Mouse (Mus musculus) neutrophil, adult 5-6 weeks (primary cell): ENCODE results near the gene Lgals12. TPM values are rescaled to one million over a fixed set of nuclear protein-coding genes. Genes with fewer than 3 reads are reported as not detected.

Experiments
- ATAC-seq: fragments of 151-379, 151-347 bp; 2 replicates; pipeline ENCODE4 v1.8.0; 2017; ENCODE audit warnings: mild to moderate bottlenecking, moderate TSS enrichment; ENCODE audit not compliant: insufficient number of reproducible peaks, poor library complexity, low FRiP score, severe bottlenecking; ENCODE audit errors: extremely low read depth
- total RNA-seq: library from RNA; stranded (forward); fragments of 200-1000 nt; gene quantifications from 2 replicates; pipeline ENCODE4 v1.2.3, GENCODE M21; 2017

Lgals12 gene
- total RNA-seq, 1 experiment from 2014 or later: not detected

DNA sequence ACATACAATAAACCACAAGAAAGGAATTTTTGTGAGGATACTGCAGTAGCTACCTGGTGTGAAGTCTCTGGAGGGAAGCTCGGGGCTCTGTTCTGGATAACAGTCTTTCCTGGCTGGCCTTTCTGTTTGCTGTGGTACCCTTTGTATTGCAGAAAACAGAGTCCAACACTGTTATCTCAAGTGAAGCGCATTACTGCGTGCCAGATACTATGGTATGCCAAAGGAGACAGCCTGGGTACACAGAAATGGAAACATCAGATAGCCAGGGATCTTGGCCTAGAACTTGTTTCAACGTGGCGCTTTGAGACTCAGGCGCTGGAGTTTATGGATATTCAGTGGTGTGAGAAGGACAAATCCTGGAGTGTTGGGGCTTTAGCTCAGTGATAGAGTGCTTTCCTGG is 21.2 kb downstream of the Lgals12 start:
- ATAC-seq: no peak

DNA sequence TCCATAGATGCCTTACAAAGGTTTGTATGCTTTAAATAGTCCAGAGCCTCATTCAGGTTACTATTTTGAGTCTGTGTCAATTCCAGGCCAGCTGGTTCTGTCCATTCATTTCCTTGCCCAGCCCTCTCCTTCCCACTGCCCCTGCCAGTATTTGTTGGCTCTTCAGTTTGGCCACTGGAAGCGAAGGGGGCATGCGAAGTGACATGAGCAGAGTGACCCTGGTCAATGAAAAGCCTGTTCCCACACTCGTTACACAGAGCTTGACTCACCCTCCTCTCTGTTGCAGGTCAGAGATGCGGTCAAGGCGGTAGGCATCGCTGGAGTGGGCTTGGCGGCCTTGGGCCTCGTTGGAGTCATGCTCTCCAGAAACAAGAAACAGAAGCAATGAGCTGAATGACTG is 21.7 kb downstream of the Lgals12 start:
- ATAC-seq: no peak

DNA sequence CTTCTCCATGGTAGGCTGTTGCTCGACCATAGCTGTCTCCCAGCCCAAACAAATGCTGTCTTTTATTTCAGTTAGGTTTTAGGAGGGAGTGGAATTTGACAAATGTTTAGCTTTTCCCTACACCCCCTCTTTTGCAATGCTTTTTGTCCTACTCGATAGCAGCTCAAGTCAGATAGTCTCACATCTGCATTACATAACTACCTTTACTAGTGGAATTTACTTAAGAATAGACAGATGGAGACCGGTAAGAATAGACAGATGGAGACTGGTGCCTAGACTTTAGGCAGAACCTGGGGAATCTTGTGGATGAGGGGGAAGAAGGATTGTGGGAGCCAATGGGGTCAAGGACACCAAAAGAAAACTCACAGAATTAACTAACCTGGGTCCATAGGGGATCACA is 23.4 kb downstream of the Lgals12 start:
- ATAC-seq: no peak

GRCm38 (mm10) chr19:7583101-7583500 is 23.9 kb downstream of the Lgals12 start:
- ATAC-seq: no peak

DNA sequence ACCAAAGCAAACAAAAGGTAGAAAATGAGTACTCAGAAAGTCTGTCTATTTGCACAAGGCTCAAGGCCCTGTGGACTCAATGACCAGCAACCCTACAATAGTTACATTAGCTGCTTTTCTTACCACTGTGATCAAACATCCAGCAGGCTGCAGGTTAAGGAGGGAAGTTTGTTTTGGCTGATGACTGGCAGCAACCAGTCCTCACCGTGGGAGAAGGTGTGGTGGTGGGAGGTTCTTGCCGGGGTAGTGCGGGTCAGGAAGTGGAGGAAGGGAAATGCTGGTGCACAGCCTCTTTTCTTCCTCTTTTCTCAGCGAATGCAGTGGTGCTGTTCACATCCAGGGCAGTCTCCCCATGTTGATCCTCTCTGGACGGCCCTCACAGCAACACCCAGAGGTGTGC is 26.0 kb downstream of the Lgals12 start:
- no peak for ATAC-seq

DNA sequence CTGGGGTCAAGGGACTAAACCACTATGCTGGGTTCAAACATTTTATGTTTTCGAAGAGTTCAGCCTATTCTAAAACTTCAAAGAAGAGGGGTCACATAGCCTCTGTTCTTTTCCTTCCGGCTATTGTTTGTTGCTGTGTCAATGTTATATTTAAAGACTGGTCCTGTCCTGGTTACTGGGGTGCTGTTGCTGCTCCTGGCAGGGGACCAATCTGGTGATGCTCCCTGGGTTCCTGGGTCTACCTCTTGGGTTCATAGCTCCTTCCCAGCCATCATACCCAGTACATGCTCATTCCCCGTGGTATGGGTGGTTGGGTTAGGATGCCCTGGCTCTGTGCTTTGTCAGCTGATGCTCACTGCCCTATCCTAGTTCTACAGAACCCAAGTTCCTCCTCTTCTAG is 29.3 kb downstream of the Lgals12 start:
- ATAC-seq: no peak

DNA sequence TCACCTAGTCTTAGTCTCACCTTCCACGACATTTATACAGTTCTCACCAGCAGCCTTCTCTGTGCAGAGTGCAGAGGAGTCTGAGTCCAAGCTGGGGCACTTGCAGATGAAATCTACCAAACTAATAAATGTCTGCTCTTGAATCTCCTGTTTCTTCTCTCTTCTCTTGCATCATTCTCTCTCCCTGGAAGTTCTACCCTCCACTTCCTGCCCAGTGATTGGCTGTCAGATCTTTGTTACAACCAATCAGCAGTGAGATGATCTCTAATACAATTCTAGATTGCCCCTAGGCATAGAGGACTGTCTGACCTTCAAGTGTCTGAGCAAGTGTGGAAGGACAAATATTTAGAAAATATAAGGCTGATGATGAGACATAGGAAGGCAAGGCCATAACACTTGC is 30.8 kb downstream of the Lgals12 start:
- ATAC-seq: no peak

DNA sequence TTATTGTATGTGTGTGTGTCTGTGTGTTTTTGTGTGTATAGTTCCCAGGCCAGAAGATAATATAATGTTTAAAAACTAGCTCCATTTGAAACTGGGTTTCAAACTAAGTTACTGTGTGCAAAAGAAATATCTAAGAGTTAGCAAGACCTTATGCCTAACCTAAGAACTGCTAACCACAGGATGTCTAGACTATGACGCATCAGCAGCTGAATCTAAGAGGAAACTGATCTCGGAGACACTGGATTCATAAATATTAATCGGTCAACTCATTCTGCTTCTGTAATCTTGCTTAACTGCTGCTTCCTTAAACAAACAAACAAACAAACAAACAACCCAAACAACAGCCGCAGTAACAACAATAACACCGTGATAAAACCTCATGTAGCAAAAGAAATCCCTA is 37.3 kb downstream of the Lgals12 start:
- no peak for ATAC-seq

DNA sequence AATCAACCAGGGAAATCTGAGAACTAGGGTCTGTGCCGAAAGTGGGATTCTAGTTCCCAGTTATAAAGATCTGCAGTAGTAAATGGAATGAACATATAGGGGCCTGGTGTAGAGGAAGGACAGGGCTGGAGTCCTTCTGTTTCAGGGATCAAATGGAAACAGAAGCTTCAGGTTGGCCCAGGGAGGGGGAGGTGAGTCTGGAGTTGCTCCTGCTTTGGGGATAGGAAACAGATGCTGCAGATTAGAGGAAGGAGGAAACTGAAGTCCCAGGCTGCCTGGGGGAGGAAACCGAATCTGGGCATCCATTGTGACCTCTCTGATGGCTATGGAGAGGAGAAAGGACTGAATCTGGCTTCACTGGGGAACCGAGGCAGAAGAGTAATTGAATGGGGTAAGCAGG is 38.6 kb downstream of the Lgals12 start:
- ATAC-seq: no peak

DNA sequence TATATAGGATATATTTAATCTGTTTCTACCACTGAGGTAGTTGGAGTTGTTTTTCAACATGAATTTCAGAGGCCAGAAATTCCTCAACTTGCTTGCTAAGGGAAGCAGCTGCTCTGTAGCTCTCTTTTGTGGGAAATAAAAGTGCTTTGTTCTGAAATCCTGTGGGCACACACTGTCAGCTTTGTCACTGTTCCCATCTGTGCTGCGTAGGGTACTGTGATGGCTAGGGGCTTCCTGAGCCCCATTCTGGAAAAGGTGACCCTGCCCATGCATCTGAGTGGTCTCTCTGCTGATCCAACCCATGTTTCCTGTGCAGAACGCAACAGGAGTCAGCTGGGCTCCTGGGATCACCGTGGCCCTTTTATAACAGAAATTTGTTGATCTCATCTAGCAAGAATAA is 40.2 kb downstream of the Lgals12 start:
- no peak for ATAC-seq

DNA sequence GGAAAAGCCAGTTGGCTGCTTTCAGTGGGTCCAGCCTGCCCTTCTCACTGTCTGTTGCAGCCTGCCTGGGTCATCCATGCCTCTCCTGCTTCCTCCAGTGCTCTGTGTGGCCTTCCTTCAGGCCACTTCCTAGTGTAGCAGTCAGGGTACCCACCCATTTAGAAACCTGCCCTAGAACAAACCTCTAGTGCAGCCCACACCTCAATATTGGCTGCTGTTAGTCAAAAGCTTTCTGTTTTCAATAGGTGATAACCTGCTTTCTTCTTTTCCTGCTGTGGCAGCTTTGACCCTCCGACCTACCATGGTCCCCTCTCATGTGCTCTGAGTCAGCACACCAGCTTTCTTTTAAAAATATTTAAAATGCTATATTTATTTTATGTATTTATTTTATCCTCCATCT is 42.5 kb downstream of the Lgals12 start:
- ATAC-seq: no peak

GRCm38 (mm10) chr19:7563676-7564075 is 43.3 kb downstream of the Lgals12 start:
- ATAC-seq: no peak

DNA sequence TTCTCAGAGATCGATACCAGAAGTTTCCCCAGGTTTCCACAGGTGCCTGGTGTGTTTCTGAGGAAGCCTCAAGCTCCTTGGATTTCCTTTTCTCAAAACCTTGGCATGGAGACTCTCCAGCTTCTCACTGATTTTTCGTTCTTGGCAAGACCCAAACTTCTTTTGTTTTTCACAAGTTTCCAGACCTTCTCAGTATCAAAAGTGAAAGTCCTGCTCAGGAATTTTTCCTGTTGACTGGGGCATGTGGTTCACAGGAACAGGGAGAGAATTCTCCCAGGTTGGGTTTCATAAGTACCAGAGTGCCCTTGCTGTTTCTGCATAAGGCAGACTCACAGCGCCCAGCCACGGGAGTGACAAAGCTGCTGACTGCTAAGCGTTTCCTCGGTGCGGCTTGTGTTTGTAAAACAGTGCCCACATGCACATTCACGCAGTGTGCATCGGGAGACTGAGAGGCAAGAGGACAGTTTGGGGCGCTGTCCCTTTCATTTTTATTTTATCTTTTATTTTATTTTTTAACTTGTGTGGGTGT is 44.3 kb downstream of the Lgals12 start:
- ATAC-seq: no peak

DNA sequence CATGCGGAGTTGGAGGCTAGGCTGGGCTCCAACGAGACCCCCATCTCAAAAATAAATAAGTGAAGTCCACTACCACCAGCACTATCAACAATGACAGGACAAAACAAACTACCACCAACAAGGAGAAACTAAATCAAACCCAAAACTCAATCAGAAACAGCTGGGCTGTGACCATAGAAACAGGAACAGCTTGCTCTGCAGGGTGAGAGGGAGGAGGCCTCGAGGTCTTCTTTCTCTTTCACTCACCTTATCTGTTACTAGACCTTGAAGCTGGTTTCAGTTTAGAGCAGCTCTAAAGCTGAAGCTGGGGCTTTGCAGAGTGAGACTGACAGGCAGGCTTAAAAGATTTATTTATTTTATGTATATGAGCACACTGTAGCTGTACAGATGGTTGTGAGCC is 45.5 kb downstream of the Lgals12 start:
- ATAC-seq: no peak

DNA sequence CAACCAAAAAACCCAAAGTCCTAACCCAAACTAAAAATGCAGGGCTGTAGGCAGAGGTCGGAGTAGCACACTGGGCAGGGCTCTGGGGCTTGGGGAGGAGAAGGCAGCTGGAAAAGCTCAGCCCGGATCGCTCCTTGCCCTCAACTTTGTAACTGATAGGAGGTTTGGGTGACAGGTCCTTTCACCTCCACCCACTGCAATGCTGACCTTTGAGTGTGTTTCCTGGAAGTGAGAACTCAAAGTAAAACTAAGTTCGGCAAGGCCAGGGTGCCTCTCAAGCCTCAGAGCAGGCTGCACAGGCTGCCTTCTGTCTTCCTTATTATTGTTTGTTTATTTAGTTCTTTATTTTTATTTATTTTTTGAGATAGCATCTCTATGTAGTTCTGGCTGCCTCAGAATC is 47.0 kb downstream of the Lgals12 start:
- ATAC-seq: no peak

DNA sequence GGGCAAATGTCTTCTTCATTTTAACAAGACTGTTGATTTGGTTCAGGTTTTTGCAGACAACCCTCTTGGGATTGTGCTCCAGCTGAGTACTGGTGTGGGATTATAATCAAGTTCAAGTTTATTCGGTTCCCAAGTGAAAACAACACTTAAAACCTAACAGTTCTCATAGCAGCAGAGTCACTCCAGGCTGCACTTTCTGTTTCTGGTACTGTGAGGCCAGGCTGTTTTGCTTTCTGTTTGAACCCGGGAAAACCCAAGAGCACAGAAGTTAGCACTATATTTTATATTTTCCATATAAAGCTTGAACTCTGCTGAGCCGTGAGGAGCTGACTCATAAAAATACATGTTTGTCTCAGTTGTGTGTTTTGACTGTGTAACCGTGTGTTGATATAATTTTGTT is 48.3 kb downstream of the Lgals12 start:
- ATAC-seq: no peak

DNA sequence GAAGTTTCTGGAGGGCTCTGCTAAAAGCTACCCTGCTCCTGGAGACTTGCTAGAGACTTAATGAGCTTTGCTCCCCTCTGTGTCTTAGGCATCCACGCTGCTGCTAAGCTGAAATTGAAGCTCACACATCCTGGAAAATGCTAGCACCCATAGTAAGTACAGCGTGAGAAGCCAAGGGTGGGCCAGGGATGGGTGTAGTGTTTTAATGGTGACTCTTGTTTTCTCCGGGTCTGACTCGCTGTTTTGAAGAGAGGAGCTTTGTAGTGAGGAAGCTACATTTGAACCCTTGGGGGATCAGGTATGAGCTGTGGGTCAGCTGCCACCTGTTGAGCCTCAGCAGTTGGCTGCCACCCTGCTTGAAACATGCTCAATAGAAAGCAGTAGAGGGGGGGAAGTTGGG is 49.1 kb downstream of the Lgals12 start:
- ATAC-seq: no peak

DNA sequence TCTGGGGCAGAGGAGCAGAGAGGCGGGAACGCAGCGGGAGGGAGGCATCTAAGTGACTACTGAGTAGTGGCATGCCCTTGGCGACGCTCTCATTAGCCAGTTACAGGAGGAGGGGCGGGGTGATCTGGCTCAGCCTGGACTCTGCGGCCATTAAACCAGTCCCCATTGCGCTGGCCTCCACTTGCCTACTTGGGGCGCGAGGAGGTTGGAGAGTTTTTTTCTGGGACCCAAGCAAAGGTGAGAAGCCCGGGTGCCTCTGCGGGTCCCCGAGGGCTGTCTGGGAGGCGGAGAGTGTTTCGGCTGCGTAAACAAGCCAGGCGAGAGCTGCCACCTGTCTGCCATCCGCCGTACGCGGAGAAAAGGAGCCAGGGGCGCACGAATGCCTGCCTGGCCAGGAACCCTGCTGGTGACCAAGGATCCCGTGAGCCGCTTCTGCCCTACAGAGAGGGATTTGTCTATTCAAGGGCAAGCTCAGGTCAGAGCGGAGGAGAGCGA is 49.6 kb downstream of the Lgals12 start, which contains the start of gene Pla2g16:
Gene Pla2g16, plus strand, starts transcription at position 132 of the 495 bp plus-strand sequence.
- ATAC-seq: peak; percentile 65

DNA sequence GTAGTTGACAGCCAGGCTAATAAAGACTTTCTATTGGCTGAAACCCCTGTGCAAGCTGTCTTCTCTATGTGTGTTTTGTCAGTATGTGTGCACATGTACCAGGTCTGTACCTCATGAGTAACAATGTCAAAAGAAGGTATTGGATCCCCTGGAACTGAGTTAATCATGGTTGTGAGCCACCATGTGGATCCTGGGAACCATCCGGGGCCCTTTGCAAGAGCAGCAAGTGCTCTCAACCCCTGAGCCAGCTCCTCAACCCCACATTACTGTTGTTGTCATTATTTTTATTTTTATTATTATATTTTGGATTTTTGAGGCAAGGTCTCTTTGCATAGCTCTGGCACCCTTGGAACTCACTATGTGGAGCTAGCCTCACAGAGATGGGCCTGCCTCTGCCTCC is 50.4 kb downstream of the Lgals12 start:
- no peak for ATAC-seq

DNA sequence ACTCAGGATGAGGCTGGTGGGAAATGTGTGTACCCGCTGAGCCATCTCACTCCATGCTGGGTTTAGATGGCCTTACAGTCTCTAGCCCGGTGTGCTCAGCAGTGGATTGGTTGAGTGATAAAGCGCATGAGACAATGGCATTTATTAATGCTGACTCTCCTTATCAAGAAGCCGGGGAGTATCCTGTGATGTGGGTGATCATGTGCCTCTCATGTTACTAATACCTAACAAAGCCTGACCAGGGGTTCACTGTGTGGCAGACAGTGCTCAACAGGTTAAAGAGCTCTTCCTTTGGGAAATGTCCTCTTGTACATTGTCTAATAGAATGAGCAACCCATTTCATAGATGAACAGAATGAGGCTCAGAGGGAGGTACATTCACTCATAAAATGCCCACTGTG is 52.1 kb downstream of the Lgals12 start:
- ATAC-seq: no peak

DNA sequence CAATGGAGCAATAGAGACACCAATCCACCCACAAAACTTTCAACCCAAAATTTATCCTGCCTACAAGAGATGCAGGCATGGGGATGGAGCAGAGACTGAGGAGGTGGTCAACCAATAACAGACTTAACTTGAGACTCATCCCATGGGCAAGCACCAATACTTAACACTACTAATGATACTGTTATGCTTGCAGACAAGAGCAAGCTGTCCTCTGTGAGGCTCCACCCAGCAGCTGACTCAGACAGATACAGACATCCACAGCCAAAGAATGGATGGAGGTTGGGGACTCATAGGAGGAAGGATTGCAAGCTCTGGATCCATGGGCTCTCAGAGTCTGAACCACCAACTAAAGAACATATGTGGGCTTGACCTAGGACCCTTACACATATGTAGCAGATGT is 53.6 kb downstream of the Lgals12 start:
- ATAC-seq: no peak
